Mouse (Mus musculus) hindbrain, postnatal 0 days (tissue): ENCODE results near the gene Pts. TPM values are rescaled to one million over a fixed set of nuclear protein-coding genes. Genes with fewer than 3 reads are reported as not detected.

Experiments used
- ATAC-seq: fragments of 200-750 bp; cut with Nextera tagmentation; 2 replicates; pipeline ENCODE4 v1.8.0; 2017; ENCODE audit warnings: mild to moderate bottlenecking, moderate TSS enrichment, moderate library complexity
- DNase-seq: peaks from one replicate; pipeline ENCODE4 v3.0.0-alpha.2; 2015; ENCODE audit warnings: low spot score
- H3K27ac ChIP-seq: fragments of 300-500 bp; sonication (generic); 2 replicates; pipeline ENCODE4 v1.5.1; 2014; ENCODE audit warnings: mild to moderate bottlenecking
- H3K27me3 ChIP-seq: fragments of 300-500 bp; sonication (generic); 2 replicates; pipeline ENCODE4 v1.6.1; 2014; ENCODE audit warnings: low read length, mixed read lengths; ENCODE audit not compliant: insufficient read depth
- H3K36me3 ChIP-seq: fragments of 300-500 bp; sonication (generic); 2 replicates; pipeline ENCODE4 v1.6.1; 2014; ENCODE audit warnings: low read length, mixed read lengths; ENCODE audit not compliant: insufficient read depth
- H3K4me1 ChIP-seq: fragments of 300-500 bp; sonication (generic); 2 replicates; pipeline ENCODE4 v1.6.1; 2014; ENCODE audit warnings: antibody characterized with exemption, low read length, mixed read lengths; ENCODE audit not compliant: insufficient read depth
- H3K4me2 ChIP-seq: fragments of 300-500 bp; sonication (generic); 2 replicates; pipeline ENCODE4 v1.6.1; 2014; ENCODE audit warnings: low read depth, mild to moderate bottlenecking, low read length, moderate library complexity, mixed read lengths
- H3K4me3 ChIP-seq: fragments of 300-500 bp; sonication (generic); 2 replicates; pipeline ENCODE4 v1.5.1; 2014; ENCODE audit warnings: low read length
- H3K9ac ChIP-seq: fragments of 300-500 bp; sonication (generic); replicated peaks from 2 replicates; pipeline ENCODE4 v1.6.1; 2014; ENCODE audit warnings: mild to moderate bottlenecking, low read length, moderate library complexity, mixed read lengths
- H3K9me3 ChIP-seq: fragments of 300-500 bp; sonication (generic); 2 replicates; pipeline ENCODE4 v1.6.1; 2016; ENCODE audit warnings: low read length, mixed read lengths
- CTCF ChIP-seq: IDR thresholded peaks from 2 replicates; pipeline ENCODE4 v1.5.1; 2016; ENCODE audit warnings: antibody characterized with exemption, control low read depth, low read depth
- WGBS: fragments of 180-500 bp; shearing (Covaris S2); extraction: QIAGEN DNeasy Blood & Tissue Kit; methylation state at CpG from one replicate; pipeline ENCODE4 v1.1.7; 2014; 5-methylcytosine and 5-hydroxymethylcytosine counted together
- polyA plus RNA-seq: library from polyadenylated mRNA; unstranded; fragments of >200 nt; fragmentation: Nextera tagmentation; extraction: Ambion mirVana; gene quantifications from 2 replicates; pipeline ENCODE4 v1.2.1, GENCODE M21; 2015
- total RNA-seq: library from RNA; depleted of rRNA; stranded (reverse); fragments of >200 nt; gene quantifications from 2 replicates; pipeline ENCODE4 v1.2.3, GENCODE M21; 2014

Gene Pts
- total and polyA plus RNA-seq, 2 experiments from 2014 or later: 65.7 to 115 TPM

DNA sequence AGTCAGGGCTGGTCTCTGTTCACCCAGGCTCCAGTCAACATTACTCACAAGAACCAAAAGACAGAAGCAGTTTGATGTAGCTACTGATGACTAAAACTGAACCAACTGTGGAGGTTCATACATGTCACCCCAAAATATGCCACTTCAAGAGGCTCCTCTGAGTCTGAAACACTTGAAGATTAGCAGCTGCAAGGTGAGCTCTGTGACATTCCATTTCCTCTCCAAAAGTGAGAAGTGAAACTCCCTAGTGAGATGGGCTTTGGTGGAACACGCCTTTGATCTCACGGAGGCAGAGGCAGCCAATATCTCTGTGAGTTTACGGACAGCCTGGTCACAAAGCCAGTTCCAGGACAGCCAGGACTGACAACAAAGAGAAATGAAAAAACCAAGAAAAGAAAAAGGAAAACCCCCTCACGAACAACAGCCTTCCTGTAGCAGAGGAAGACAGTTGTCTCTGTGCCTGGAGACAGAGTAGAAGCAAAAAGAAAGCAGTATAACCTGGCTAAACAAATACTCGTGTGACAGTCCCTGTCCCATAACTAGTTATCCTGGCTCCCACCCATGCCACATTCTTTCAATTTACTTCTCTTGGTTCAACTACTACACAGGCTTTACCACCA, 19.4 kb upstream of the Pts start:
- Histone ChIP-seq H3K27me3 (no peaks in the 10 kb centered on the region), H3K4me3 (no peak overlapping the region), H3K4me2 (no peak overlapping the region), H3K27ac (no peak overlapping the region), H3K9ac (no peak overlapping the region), H3K9me3 (no peaks in the 10 kb centered on the region), H3K4me1 (no peaks in the 10 kb centered on the region), H3K36me3 (no peaks in the 10 kb centered on the region)
- no peak for TF ChIP-seq CTCF
- DNase-seq: no peak
- 56% methylated on average over 5 of the region's 5 CpGs for WGBS
- no peak for ATAC-seq

DNA sequence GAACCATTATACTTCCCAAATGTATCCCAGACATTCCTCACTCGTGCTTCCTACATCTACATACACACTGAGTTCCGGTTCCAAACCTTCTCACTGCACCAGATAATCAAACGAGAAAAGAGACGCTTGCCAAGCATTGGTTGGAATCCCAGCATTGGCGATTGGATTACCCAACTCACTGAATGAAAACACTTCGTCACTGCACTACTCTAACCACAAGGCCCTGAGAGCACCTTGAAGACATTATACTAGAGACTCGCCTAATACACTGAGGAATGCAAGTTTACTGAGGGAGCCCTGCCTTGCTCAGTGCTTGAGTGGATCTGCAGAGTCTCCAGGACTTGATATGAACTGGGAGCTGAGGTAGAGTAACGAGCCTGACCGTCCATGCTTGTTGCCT, 13.9 kb upstream of the Pts start:
- Histone ChIP-seq H3K4me1 (no peaks in the 10 kb centered on the region), H3K4me3 (no peak overlapping the region), H3K9me3 (no peaks in the 10 kb centered on the region), H3K27ac (no peak overlapping the region), H3K27me3 (no peaks in the 10 kb centered on the region), H3K4me2 (no peak overlapping the region), H3K9ac (no peak overlapping the region), H3K36me3 (no peaks in the 10 kb centered on the region)
- 77% methylated on average over 9 of the region's 9 CpGs for WGBS
- ATAC-seq: no peak
- DNase-seq: no peak
- no peak for TF ChIP-seq CTCF

DNA sequence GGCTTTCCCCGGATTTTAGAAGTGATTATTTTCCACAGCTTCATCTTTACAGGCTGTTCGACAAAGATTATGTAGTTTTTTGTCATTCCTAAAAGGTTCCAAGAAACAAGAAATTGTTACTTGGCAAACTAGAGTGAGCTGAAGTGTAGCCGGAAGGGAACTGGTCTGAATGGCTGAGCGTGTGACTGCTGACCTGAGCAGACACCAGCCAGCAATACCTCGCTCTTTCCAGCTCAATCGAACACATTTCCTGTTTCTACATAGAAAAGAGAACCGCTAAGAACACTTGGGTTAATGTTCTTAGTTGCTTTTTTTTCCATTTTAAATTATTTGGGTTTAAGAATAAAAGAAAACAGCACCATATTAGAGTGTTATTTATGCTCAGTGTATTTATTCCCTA, 11.6 kb upstream of the Pts start:
- no peak for DNase-seq
- H3K9me3 ChIP-seq: no peaks in the 10 kb centered on the region
- no peak overlapping the region for H3K27ac ChIP-seq
- H3K4me3 ChIP-seq: no peak overlapping the region
- H3K4me1 ChIP-seq: no peaks in the 10 kb centered on the region
- no peak for ATAC-seq
- H3K36me3 ChIP-seq: no peaks in the 10 kb centered on the region
- no peak overlapping the region for H3K9ac ChIP-seq
- no peaks in the 10 kb centered on the region for H3K27me3 ChIP-seq
- WGBS: 69% methylated on average over 7 of the region's 7 CpGs
- H3K4me2 ChIP-seq: no peak overlapping the region
- TF ChIP-seq CTCF: no peak

DNA sequence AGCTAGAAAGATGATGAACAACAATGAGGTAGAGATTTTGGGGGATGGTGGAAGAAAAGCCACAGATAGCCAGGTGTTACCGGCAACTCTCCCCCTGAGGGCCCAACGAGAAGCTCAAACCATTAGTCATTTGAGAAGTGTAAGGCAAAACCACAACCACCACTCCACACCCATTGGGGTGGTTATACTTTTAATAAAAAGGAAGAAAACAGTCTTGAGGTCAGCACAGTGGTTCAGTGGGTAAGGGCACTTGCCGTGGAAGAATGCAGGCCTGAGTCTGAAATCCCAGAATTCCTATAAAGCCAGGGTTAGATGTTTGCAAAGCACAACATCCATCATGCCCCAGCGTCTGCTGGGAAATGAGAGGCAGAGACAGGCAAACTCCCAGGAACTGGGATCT, 8.8 kb upstream of the Pts start:
- ATAC-seq: no peak
- H3K36me3 ChIP-seq: no peaks in the 10 kb centered on the region
- H3K4me2 ChIP-seq: no peak overlapping the region
- H3K9me3 ChIP-seq: no peaks in the 10 kb centered on the region
- no peak overlapping the region for H3K9ac ChIP-seq
- DNase-seq: no peak
- no peaks in the 10 kb centered on the region for H3K27me3 ChIP-seq
- H3K27ac ChIP-seq: no peak overlapping the region
- 89% methylated on average over 4 of the region's 4 CpGs for WGBS
- H3K4me3 ChIP-seq: no peak overlapping the region
- no peak for TF ChIP-seq CTCF
- H3K4me1 ChIP-seq: no peaks in the 10 kb centered on the region

DNA sequence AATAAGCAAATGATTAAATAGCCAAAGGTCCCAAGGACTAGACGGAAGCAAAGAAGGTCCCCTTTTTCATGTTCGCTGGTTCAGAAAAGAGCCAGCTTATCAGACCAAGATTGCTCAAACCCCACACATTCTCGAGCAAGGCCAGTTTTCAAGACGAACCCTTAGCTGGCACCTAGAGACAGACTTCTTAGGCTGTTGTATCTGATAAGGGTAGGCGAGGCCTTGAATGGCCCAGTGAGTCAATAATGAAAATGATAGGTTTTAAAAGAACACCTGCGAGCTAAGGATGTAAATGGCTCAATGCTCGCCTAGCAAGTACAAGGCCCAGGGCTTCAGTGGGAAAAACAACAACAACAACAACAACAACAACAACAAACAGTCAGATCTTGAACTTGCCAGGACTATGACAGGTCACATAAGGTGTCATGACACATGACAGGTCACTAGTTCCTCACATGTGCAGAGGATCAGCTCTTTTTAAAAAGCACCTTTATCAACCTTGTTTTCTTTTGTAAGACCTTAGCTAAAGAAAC, 8.1 kb upstream of the Pts start:
- DNase-seq (no peak), ATAC-seq (no peak)
- Histone ChIP-seq H3K27me3 (no peaks in the 10 kb centered on the region), H3K9ac (no peak overlapping the region), H3K4me3 (no peak overlapping the region), H3K4me1 (no peaks in the 10 kb centered on the region), H3K4me2 (no peak overlapping the region), H3K36me3 (no peaks in the 10 kb centered on the region), H3K9me3 (no peaks in the 10 kb centered on the region), H3K27ac (no peak overlapping the region)
- WGBS: 85% methylated on average over 7 of the region's 7 CpGs
- no peak for TF ChIP-seq CTCF

DNA sequence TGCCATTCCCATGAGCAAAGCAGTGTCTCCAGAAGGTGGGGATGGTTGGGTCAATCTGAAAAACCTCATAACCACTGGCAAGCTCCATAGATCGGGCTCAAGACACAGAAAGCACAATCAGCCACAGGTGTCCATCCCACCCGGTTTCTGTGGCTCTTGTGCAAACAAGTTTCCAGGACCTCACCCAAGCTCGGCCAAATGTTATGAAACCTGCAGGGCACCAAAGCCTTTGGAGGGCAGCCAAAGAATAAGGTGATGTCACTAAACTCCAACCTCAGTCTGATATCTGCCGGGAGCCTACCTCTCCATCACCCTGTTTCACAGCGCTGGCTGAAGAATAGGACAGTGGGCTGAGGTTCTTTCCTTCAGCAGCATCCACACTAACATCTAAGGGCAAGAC, 7.4 kb upstream of the Pts start:
- no peak overlapping the region for H3K4me3 ChIP-seq
- H3K9ac ChIP-seq: no peak overlapping the region
- 80% methylated on average over 5 of the region's 5 CpGs for WGBS
- no peaks in the 10 kb centered on the region for H3K36me3 ChIP-seq
- H3K27ac ChIP-seq: no peak overlapping the region
- no peak for TF ChIP-seq CTCF
- no peak overlapping the region for H3K4me2 ChIP-seq
- H3K27me3 ChIP-seq: no peaks in the 10 kb centered on the region
- no peaks in the 10 kb centered on the region for H3K4me1 ChIP-seq
- no peak for DNase-seq
- no peak for ATAC-seq
- H3K9me3 ChIP-seq: no peaks in the 10 kb centered on the region

DNA sequence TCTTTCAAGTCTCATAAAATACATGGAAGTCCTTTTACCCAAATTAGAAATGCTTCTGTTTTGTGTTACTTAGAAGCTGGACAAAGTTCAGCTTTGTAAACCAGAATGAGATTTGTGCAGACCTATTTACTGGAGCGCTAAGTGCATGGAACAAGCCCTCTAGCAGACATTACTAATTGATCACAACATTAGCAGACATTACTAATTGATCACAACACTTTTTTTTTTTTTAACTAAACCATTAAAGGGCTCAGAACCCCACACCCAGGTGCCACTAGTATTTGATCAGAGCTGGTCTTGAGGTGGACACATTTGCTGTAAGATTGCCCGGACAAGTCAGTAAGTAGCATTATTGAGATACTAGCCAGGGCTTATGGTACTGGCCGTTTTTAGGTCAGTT, 5.3 kb upstream of the Pts start:
- H3K4me2 ChIP-seq: no peak overlapping the region
- no peaks in the 10 kb centered on the region for H3K27me3 ChIP-seq
- H3K9me3 ChIP-seq: no peaks in the 10 kb centered on the region
- no peak overlapping the region for H3K27ac ChIP-seq
- 76% methylated on average over 3 of the region's 3 CpGs for WGBS
- H3K4me1 ChIP-seq: no peaks in the 10 kb centered on the region
- no peak for DNase-seq
- H3K9ac ChIP-seq: no peak overlapping the region
- no peak for ATAC-seq
- no peak for TF ChIP-seq CTCF
- H3K36me3 ChIP-seq: no peaks in the 10 kb centered on the region
- no peak overlapping the region for H3K4me3 ChIP-seq
